Mouse (Mus musculus) frontal cortex, postnatal 10 days (tissue): ENCODE results near the gene Zdhhc13.

Source experiments
- DNase-seq, 2 experiments: peaks; one replicate each; pipeline ENCODE4 v3.0.0; 2022; ENCODE audit warnings: low spot score in 2 of 2, mixed read lengths in 1 of 2

The Zdhhc13 gene

GRCm38 (mm10) chr7:48842353-48842752, 53.5 kb downstream of the Zdhhc13 start:
- no peak for DNase-seq

GRCm38 (mm10) chr7:48843541-48843940, 54.7 kb downstream of the Zdhhc13 start:
- no peak for DNase-seq

GRCm38 (mm10) chr7:48845213-48845973, 56.6 kb downstream of the Zdhhc13 start:
- DNase-seq, result no peak

- DNase-seq, result no peak
Measured at GRCm38 (mm10) chr7:48846755-48847154, 58.0 kb downstream of the Zdhhc13 start.

GRCm38 (mm10) chr7:48847820-48848650, 59.2 kb downstream of the Zdhhc13 start, which contains the start of gene Csrp3:
Gene Csrp3 (minus strand): TSS chr7:48848033.
- DNase-seq, result no peak

- DNase-seq, result no peak
Measured at GRCm38 (mm10) chr7:48851529-48852104, 62.8 kb downstream of the Zdhhc13 start.

GRCm38 (mm10) chr7:48853496-48853895, 64.7 kb downstream of the Zdhhc13 start:
- no peak for DNase-seq

GRCm38 (mm10) chr7:48855461-48855860, 66.7 kb downstream of the Zdhhc13 start:
- no peak for DNase-seq

GRCm38 (mm10) chr7:48858257-48858656, 69.5 kb downstream of the Zdhhc13 start:
- DNase-seq, result no peak

GRCm38 (mm10) chr7:48859362-48859761, 70.6 kb downstream of the Zdhhc13 start:
- no peak for DNase-seq

GRCm38 (mm10) chr7:48860948-48861347, 72.1 kb downstream of the Zdhhc13 start:
- DNase-seq, result no peak

GRCm38 (mm10) chr7:48861796-48862195, 73.0 kb downstream of the Zdhhc13 start:
- no peak for DNase-seq

- no peak for DNase-seq
Measured at GRCm38 (mm10) chr7:48864199-48864598, 75.4 kb downstream of the Zdhhc13 start.

GRCm38 (mm10) chr7:48864671-48865458, 76.1 kb downstream of the Zdhhc13 start:
- no peak for DNase-seq

GRCm38 (mm10) chr7:48867576-48867975, 78.8 kb downstream of the Zdhhc13 start:
- DNase-seq, result no peak

- DNase-seq, result no peak
Measured at GRCm38 (mm10) chr7:48870144-48870543, 81.3 kb downstream of the Zdhhc13 start.

- no peak for DNase-seq
Measured at GRCm38 (mm10) chr7:48870579-48871180, 81.9 kb downstream of the Zdhhc13 start.

- no peak for DNase-seq
Measured at GRCm38 (mm10) chr7:48871292-48871691, 82.5 kb downstream of the Zdhhc13 start.

GRCm38 (mm10) chr7:48875096-48875495, 86.3 kb downstream of the Zdhhc13 start:
- no peak for DNase-seq

- peak in 1 of 2 experiments; percentile 30 for DNase-seq
Measured at GRCm38 (mm10) chr7:48876526-48876925, 87.7 kb downstream of the Zdhhc13 start.
